Mouse (Mus musculus): ENCODE data around the gene Gm21789.
"Not testable (repeated sequence)": the region's sequence is repeated elsewhere in the genome, so short reads cannot be mapped to it uniquely, and the experiment has no call there.

Gene Gm21789

GRCm38 (mm10) chrX:32941468-32941867 lies at the start of gene Gm21789:
Gm21789 (plus strand) TSS chrX:32941768.
- DNase-seq (ENCODE audit: low spot score) = not testable (repeated sequence)

GRCm38 (mm10) chrX:32894325-32894724 lies 47.2 kb upstream of the Gm21789 start, which contains the start of gene Btbd35f30:
Btbd35f30 (plus strand) TSS chrX:32894625.
- DNase-seq (ENCODE audit: low spot score) = not testable (repeated sequence)

GRCm38 (mm10) chrX:32973597-32973996 lies 32.0 kb downstream of the Gm21789 start, which contains the start of gene Btbd35f5:
Btbd35f5 (plus strand) TSS chrX:32973897.
- DNase-seq (ENCODE audit: low spot score) = not testable (repeated sequence)
